Mouse (Mus musculus) neural tube, embryonic 11.5 days (tissue): Measurements from ENCODE around the gene Zfr2. TPM values are rescaled to one million over a fixed set of nuclear protein-coding genes. Genes with fewer than 3 reads are reported as not detected.

Source experiments
- ATAC-seq: fragments of 200-750 bp; cut with Nextera tagmentation; 2 replicates; pipeline ENCODE4 v1.8.0; 2017; ENCODE audit warnings: moderate number of reproducible peaks, mild to moderate bottlenecking, moderate TSS enrichment, moderate library complexity; ENCODE audit not compliant: insufficient read depth, low FRiP score, low TSS enrichment
- DNase-seq: peaks from one replicate; pipeline ENCODE4 v3.0.0-alpha.2; 2015; ENCODE audit warnings: low spot score
- H3K27ac ChIP-seq: fragments of 300-500 bp; sonication (generic); 2 replicates; pipeline ENCODE4 v1.5.1; 2014; ENCODE audit warnings: low read depth, mild to moderate bottlenecking, low read length
- H3K27me3 ChIP-seq: fragments of 300-500 bp; sonication (generic); 2 replicates; pipeline ENCODE4 v1.6.1; 2014; ENCODE audit warnings: mild to moderate bottlenecking, low read length, mixed read lengths; ENCODE audit not compliant: control insufficient read depth, insufficient read depth
- H3K36me3 ChIP-seq: fragments of 300-500 bp; sonication (generic); 2 replicates; pipeline ENCODE4 v1.6.1; 2014; ENCODE audit warnings: mild to moderate bottlenecking, low read length, moderate library complexity, mixed read lengths; ENCODE audit not compliant: control insufficient read depth, insufficient read depth
- H3K4me1 ChIP-seq: fragments of 300-500 bp; sonication (generic); 2 replicates; pipeline ENCODE4 v1.6.1; 2014; ENCODE audit warnings: low read length, mixed read lengths; ENCODE audit not compliant: control insufficient read depth, insufficient read depth
- H3K4me2 ChIP-seq: fragments of 300-500 bp; sonication (generic); 2 replicates; pipeline ENCODE4 v1.6.1; 2014; ENCODE audit warnings: low read depth, mild to moderate bottlenecking, moderate library complexity
- H3K4me3 ChIP-seq: fragments of 300-500 bp; sonication (generic); 2 replicates; pipeline ENCODE4 v1.5.1; 2014; ENCODE audit warnings: low read depth, low read length
- H3K9ac ChIP-seq: fragments of 300-500 bp; sonication (generic); 2 replicates; pipeline ENCODE4 v1.6.1; 2014; ENCODE audit warnings: mild to moderate bottlenecking, low read length
- H3K9me3 ChIP-seq: fragments of 300-500 bp; sonication (generic); 2 replicates; pipeline ENCODE4 v1.6.1; 2016; ENCODE audit warnings: low read length; ENCODE audit not compliant: control insufficient read depth
- WGBS: fragments of 180-500 bp; shearing (Covaris S2); extraction: QIAGEN DNeasy Blood & Tissue Kit; methylation state at CpG from one replicate; pipeline ENCODE4 v1.1.7; 2014; 5-methylcytosine and 5-hydroxymethylcytosine counted together
- polyA plus RNA-seq: library from polyadenylated mRNA; unstranded; fragments of >200 nt; fragmentation: Nextera tagmentation; extraction: Ambion mirVana; gene quantifications from 2 replicates; pipeline ENCODE4 v1.2.1, GENCODE M21; 2014

Gene Zfr2
- polyA plus RNA-seq, 1 experiment from 2014 or later: 6.0 TPM

DNA sequence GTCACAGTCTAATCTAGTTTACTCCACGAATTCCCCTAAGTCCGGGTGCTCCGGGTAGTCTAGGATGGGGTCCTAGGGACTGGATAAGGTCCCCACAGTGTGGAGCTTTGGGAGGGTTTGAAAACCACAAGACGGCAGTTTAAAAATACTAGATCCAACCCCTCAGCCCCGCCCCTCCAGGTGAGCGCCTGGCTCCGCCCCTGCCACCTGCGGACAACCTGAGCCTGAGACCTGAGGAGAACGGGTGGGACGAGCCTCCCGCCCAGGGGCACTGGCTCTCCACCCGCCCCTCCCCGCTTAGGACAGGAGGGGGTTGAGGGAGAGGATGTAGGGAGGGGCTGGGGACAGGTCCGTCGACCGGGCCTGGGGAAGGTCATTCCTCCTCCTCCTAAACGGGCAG is 51.8 kb downstream of the Zfr2 start:
- no peak overlapping the region for H3K27ac ChIP-seq
- no peaks in the 10 kb centered on the region for H3K36me3 ChIP-seq
- no peaks in the 10 kb centered on the region for H3K9me3 ChIP-seq
- H3K9ac ChIP-seq: no peak overlapping the region
- H3K4me3 ChIP-seq: no peak overlapping the region; the same call in 1 of the 2 replicates
- H3K27me3 ChIP-seq: peaks cover 34% of the 10 kb centered on the region
- DNase-seq: no peak
- no peak overlapping the region for H3K4me2 ChIP-seq
- no peaks in the 10 kb centered on the region; the same call in 1 of the 2 replicates for H3K4me1 ChIP-seq
- WGBS: 10% methylated on average over 17 of the region's 17 CpGs
- ATAC-seq: no peak

DNA sequence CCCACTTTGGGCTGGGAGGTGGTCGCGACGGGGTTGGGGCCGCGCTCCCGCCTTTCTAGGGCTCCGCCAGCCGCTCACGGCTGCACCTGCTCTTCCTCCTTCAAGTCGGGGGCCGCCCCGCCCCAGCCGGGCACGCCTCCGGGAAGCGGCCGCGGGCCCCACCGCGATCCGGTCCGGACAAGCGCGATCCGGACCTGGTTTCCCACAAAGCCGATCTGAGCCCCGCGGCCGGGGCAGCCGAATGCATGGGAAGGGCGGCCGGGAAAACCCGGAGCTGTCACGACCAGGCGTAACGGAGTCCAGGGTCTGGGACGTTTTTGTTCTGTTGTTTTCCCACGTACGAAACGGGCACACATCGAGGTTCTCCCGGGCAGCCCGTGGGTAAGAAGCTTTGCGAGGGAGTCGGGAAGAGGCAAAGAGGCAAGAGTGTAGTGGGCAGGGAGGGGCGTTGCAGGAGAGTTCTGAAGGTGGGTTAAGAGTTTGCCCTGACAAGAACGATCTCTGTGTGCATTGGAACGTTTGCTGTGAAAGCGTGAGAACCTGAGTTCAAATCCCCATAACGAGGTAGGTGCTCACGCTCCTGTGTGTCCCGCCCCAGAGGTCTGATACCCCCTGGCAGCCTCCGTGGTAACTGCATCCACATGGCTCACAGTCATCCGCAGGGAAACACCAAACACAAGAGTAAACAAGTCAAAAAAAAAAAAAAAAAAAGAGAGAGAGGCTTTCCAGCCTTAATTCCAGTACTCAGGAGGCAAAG is 52.9 kb downstream of the Zfr2 start:
- H3K4me2 ChIP-seq: peak overlapping the region; percentile 69
- H3K27ac ChIP-seq: no peak overlapping the region
- H3K27me3 ChIP-seq: peaks cover 43% of the 10 kb centered on the region
- 2% methylated on average over 54 of the region's 54 CpGs for WGBS
- H3K36me3 ChIP-seq: no peaks in the 10 kb centered on the region
- no peaks in the 10 kb centered on the region for H3K9me3 ChIP-seq
- no peaks in the 10 kb centered on the region; the same call in 1 of the 2 replicates for H3K4me1 ChIP-seq
- peak; percentile 80 for ATAC-seq
- peak overlapping the region; percentile 61 for H3K9ac ChIP-seq
- DNase-seq: peak; percentile 93
- H3K4me3 ChIP-seq: peak overlapping the region; percentile 41

DNA sequence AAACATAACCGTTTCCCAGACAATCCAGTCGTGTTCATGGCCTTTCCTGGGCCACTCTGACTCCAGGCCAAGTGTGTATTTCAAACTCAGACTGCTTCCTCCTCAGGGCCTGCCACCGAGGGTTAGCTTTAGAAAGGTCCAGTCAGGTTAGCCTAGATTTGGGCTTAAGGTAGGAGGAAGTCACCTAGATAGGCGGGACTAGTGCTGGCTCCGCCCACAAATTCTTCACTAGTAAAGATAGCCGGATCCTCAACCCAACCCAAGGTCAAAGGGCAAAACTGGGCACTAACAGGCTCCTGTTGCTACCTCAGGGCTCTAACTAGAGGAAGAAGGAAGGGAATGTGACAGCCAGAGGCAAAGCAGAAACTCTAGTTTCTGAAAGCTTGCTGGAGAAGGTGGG is 53.6 kb downstream of the Zfr2 start:
- ATAC-seq: no peak
- Histone ChIP-seq H3K4me3 (no peak overlapping the region), H3K9ac (no peak overlapping the region), H3K9me3 (no peaks in the 10 kb centered on the region), H3K27me3 (peaks cover 49% of the 10 kb centered on the region), H3K36me3 (no peaks in the 10 kb centered on the region), H3K4me2 (no peak overlapping the region), H3K27ac (no peak overlapping the region), H3K4me1 (no peaks in the 10 kb centered on the region; the same call in 1 of the 2 replicates)
- DNase-seq: no peak
- 44% methylated on average over 6 of the region's 6 CpGs for WGBS

DNA sequence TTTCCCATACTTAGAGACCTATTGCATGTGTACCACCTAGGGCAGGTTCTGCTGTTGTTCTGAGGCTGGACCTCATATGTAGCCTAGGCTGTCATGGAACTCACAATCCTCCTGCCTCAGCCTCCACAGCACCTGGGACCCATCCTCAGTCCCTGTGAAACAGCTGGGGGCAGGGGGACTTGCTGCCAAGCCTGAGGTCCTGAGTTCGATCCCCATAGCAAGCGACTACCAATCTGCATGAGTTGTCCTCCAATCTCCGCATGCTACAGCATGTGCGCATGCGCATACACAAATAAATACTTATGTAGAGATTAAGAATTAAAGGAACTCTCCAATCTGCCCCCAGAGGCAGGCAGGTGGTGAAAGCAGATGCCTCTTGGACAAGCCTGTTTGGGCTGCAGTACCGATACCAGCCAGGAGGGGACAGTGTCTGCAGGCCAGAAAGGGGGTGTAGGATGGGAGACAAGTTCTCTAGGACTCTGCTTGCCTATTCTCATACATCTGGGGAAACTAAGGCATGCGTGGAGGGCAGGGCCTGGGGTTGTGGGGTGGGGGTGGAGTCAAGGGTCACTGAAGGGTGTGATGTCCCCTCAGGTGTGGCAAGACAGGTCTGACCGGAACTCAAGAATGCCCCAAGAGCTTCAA is 54.7 kb downstream of the Zfr2 start:
- peak; percentile 60 for DNase-seq
- Histone ChIP-seq H3K27me3 (peaks cover 49% of the 10 kb centered on the region), H3K36me3 (no peaks in the 10 kb centered on the region), H3K9me3 (no peaks in the 10 kb centered on the region), H3K27ac (no peak overlapping the region), H3K9ac (no peak overlapping the region), H3K4me1 (no peaks in the 10 kb centered on the region; the same call in 1 of the 2 replicates), H3K4me3 (no peak overlapping the region), H3K4me2 (no peak overlapping the region)
- ATAC-seq: no peak
- 55% methylated on average over 8 of the region's 8 CpGs for WGBS

DNA sequence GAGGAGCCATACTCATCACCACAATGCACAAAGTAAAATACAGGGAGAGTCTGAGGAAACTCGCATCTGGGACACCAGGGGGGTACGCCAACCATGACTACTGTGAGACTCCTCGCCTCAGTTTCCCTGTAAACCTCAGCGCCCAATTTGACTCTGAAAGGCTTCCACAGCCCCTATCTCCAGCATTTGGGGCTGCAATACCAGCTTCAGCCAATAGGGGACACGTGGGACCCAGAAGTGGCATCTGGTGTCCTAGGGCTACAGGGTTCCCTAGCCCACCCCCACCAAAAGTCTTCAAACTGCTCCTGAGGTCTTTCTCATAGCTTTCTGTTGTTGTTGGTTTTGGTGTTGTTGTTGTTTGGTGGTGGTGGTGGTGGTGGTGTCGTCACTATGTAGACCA is 55.6 kb downstream of the Zfr2 start:
- DNase-seq: peak; percentile 41
- 30% methylated on average over 6 of the region's 6 CpGs for WGBS

DNA sequence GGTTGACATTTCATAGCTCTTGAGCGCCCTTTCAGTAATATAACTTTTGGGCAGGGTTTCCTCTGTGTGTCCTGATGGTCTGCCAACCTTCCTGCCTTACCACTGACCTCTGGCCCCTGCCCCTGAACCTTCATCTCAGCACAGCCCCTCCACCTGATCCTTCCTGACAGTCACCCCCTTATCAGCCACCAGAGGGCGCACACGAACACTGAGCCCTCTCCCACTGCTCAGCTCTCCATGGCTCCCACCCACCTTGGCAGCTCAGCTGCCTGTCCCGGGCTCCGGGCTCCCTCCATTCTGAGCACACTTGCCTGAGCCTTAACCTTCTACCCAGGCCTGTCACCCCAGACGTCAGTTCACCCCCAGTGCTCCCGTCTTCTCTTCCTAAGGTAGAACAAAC is 56.3 kb downstream of the Zfr2 start:
- Histone ChIP-seq H3K4me3 (no peak overlapping the region), H3K36me3 (no peaks in the 10 kb centered on the region), H3K9me3 (no peaks in the 10 kb centered on the region), H3K27me3 (peaks cover 33% of the 10 kb centered on the region), H3K27ac (no peak overlapping the region), H3K9ac (no peak overlapping the region), H3K4me2 (no peak overlapping the region), H3K4me1 (peaks cover 9% of the 10 kb centered on the region)
- ATAC-seq (no peak), DNase-seq (peak; percentile 76)
- 4% methylated on average over 7 of the region's 7 CpGs for WGBS

More for the DNA sequence above, 55.6 kb downstream of the Zfr2 start:
- H3K27me3 ChIP-seq: peaks cover 40% of the 10 kb centered on the region
- no peaks in the 10 kb centered on the region for H3K36me3 ChIP-seq
- H3K4me1 ChIP-seq: peaks cover 2% of the 10 kb centered on the region
- H3K9me3 ChIP-seq: no peaks in the 10 kb centered on the region
- H3K27ac ChIP-seq: no peak overlapping the region
- no peak overlapping the region for H3K4me3 ChIP-seq
- no peak for ATAC-seq
- no peak overlapping the region for H3K4me2 ChIP-seq
- H3K9ac ChIP-seq: no peak overlapping the region

DNA sequence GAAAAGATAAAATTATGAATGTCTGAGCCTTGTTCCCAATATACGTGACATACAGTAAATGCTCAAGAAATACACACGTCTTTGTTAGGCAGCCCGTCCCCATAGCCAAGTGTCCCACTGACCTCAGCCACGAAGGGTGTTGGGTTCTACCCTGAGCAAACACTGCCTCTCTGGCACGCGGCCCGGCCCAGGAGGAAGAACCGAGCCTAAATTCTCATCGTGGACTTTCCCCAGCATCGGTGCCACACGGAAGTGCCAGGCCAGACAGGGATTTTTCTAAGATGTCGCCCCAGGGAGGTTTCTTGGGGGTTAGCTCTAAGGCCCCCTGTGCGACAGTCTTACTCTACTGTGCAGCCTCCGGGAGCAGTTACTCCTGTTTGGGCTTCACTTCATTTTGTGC is 56.9 kb downstream of the Zfr2 start:
- ATAC-seq (no peak), DNase-seq (no peak)
- H3K27me3 ChIP-seq: peaks cover 28% of the 10 kb centered on the region
- H3K4me2 ChIP-seq: no peak overlapping the region
- peaks cover 12% of the 10 kb centered on the region for H3K4me1 ChIP-seq
- no peak overlapping the region for H3K9ac ChIP-seq
- H3K9me3 ChIP-seq: no peaks in the 10 kb centered on the region
- H3K27ac ChIP-seq: no peak overlapping the region
- 65% methylated on average over 14 of the region's 14 CpGs for WGBS
- no peaks in the 10 kb centered on the region for H3K36me3 ChIP-seq
- H3K4me3 ChIP-seq: no peak overlapping the region

DNA sequence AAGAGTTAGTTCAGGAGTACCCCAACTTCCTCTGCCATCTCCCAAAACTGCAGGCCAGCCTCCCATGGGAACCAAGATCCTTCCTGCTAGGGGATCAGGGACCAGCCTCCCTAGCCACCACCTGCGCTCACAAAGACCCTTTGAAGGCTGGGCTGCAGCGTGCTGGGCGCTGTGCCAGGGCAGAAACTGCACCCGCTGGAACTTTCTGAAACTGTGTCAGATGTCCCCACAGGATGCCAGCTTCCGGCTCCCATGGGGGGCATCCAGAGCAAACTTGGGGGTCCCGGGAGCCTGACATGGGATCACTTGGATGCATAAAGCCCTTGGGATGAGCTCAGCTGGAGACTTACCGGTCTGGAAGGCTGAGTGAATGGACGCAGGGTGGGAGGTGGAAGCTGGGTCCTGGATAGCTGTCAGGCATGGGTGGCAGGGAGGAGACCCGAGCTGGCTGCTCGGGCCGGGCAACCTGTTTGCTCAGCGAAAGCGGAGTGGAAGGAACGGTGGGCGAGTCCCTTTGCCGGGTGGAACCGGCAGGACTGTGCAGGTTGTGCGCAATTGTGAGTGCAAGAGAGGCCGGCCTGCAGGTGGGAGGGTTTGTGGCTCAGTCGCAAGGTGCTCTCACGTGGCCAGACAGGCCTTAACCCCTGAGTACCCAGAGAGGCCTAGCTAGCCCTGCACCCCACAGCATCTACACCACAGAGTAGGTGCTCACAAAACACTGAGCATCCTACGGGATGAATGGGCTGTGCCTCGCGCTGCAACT is 57.9 kb downstream of the Zfr2 start:
- Histone ChIP-seq H3K36me3 (no peaks in the 10 kb centered on the region), H3K9ac (no peak overlapping the region), H3K27ac (no peak overlapping the region), H3K27me3 (peaks cover 19% of the 10 kb centered on the region), H3K9me3 (no peaks in the 10 kb centered on the region), H3K4me2 (no peak overlapping the region), H3K4me3 (no peak overlapping the region), H3K4me1 (peaks cover 12% of the 10 kb centered on the region)
- WGBS: 15% methylated on average over 24 of the region's 24 CpGs
- no peak for DNase-seq
- ATAC-seq: no peak
